ENCODE assay signal across 26 mouse cellular contexts in genomic region chr4:148632013-148632692, GRCm38 (mm10). TPM values are rescaled to one million over a fixed set of nuclear protein-coding genes. Genes with fewer than 3 reads are reported as not detected.
DNase-seq lines count a peak whose midpoint lies in the region; ATAC-seq and TF ChIP-seq lines count a peak whose summit lies in the region.
"Had no signal": no experiment of that assay in that cellular context is flagged by ENCODE, and none has a peak within 500 bp of the region (broad histone marks: within the 10 kb centered on the region; RNA-seq: fewer than 3 reads in every experiment).

No protein-coding gene starts in this region.

- 67% methylated on average over 3 of the region's 3 CpGs for WGBS in kidney, embryonic 16.5 days
- 44% methylated on average over 3 of the region's 3 CpGs for WGBS in lung, embryonic 15.5 days

- no peak for DNase-seq in ES-E14 (ENCODE audit: low read depth, low spot score)
- no peak for DNase-seq in layer of hippocampus, adult 9-11 months
- no peak for DNase-seq in spleen, adult 18-20 months
- DNase-seq in layer of hippocampus, adult 8-10 months (ENCODE audit: low spot score in 2 of 2), result no peak
- no peak for DNase-seq in gastrocnemius, adult 2 months
- DNase-seq: adrenal gland, adult 2 months; cerebellum, postnatal 25 days; heart, adult 11 months; right cerebral cortex, postnatal 14 days; thymus, adult 18-20 months had no signal

- H3K4me2 ChIP-seq in kidney, embryonic 16.5 days (replicated peaks; ENCODE audit: low read depth, low read length), result no peak overlapping the region
- H3K4me2 ChIP-seq in lung, embryonic 15.5 days, result no peak overlapping the region
- H3K4me2 ChIP-seq: forebrain, embryonic 15.5 days; limb, embryonic 15.5 days; neural tube, embryonic 12.5 days had no signal

- no peak overlapping the region for H3K9ac ChIP-seq in ES-E14 (ENCODE audit: insufficient read depth, low read depth, low read length, poor library complexity, severe bottlenecking)
- no peak overlapping the region for H3K9ac ChIP-seq in kidney, embryonic 16.5 days (replicated peaks; ENCODE audit: low read length)
- no peak overlapping the region for H3K9ac ChIP-seq in lung, embryonic 15.5 days
- H3K9ac ChIP-seq: forebrain, embryonic 15.5 days; limb, embryonic 15.5 days; neural tube, embryonic 12.5 days had no signal

- H3K4me1 ChIP-seq in ES-E14 (ENCODE audit: control insufficient read depth in 2 of 2, insufficient read depth in 2 of 2, low read length in 2 of 2, poor library complexity in 1 of 2), result peaks cover 0 to 8% of the 10 kb centered on the region in 2 experiments; a peak in 1 of 4 replicates
- H3K4me1 ChIP-seq in kidney, embryonic 16.5 days (ENCODE audit: insufficient read depth, low read length), result peaks cover 3% of the 10 kb centered on the region; the same call in 1 of the 2 replicates
- H3K4me1 ChIP-seq in lung, embryonic 15.5 days, result peaks cover 7% of the 10 kb centered on the region
- H3K4me1 ChIP-seq: neural tube, embryonic 12.5 days had no signal

- in situ Hi-C loops in ES-E14 (cut with MboI; ENCODE audit: low sequenced_read_pairs in 2 of 2, unreplicated experiment in 2 of 2), result no loop called here

- H3K36me3 ChIP-seq in ES-E14 (ENCODE audit: control insufficient read depth, insufficient read depth, low read length, poor library complexity, severe bottlenecking), result no peaks in the 10 kb centered on the region
- no peaks in the 10 kb centered on the region for H3K36me3 ChIP-seq in kidney, embryonic 16.5 days (ENCODE audit: insufficient read depth, low read length)
- no peaks in the 10 kb centered on the region for H3K36me3 ChIP-seq in lung, embryonic 15.5 days
- H3K36me3 ChIP-seq: embryonic facial prominence, embryonic 10.5 days; forebrain, embryonic 15.5 days; G1E; limb, embryonic 15.5 days; midbrain, embryonic 10.5 days; neural tube, embryonic 12.5 days had no signal

- intact Hi-C loops in gastrocnemius, adult 2 months (cut with DNase I), result no loop called here

- H3K9me3 ChIP-seq in ES-E14 (ENCODE audit: control insufficient read depth, insufficient read depth, low read depth, low read length), result no peaks in the 10 kb centered on the region
- no peaks in the 10 kb centered on the region for H3K9me3 ChIP-seq in kidney, embryonic 16.5 days (ENCODE audit: low read length)
- no peaks in the 10 kb centered on the region for H3K9me3 ChIP-seq in lung, embryonic 15.5 days
- H3K9me3 ChIP-seq: embryonic facial prominence, embryonic 10.5 days; forebrain, embryonic 15.5 days; G1E; limb, embryonic 15.5 days; midbrain, embryonic 10.5 days; neural tube, embryonic 12.5 days had no signal

- peak overlapping the region; percentile 88; the same call in 1 of the 2 replicates for H3K27ac ChIP-seq in ES-E14 (ENCODE audit: insufficient read depth, low read depth, low read length, poor library complexity, severe bottlenecking)
- peak overlapping the region; percentile 72 for H3K27ac ChIP-seq in kidney, embryonic 16.5 days (ENCODE audit: low read length)
- H3K27ac ChIP-seq in lung, embryonic 15.5 days, result peak overlapping the region; percentile 79
- no peak overlapping the region for H3K27ac ChIP-seq in gastrocnemius, adult 2 months
- H3K27ac ChIP-seq: embryonic facial prominence, embryonic 10.5 days; forebrain, embryonic 15.5 days; limb, embryonic 15.5 days; midbrain, embryonic 10.5 days; neural tube, embryonic 12.5 days had no signal

- no peak for TF ChIP-seq CTCF in gastrocnemius, adult 2 months (IDR thresholded peaks at IDR 0.05)

- ATAC-seq in kidney, embryonic 16.5 days (ENCODE audit: low FRiP score, low TSS enrichment), result no peak
- ATAC-seq in lung, embryonic 15.5 days (ENCODE audit: borderline replicate concordance, extremely low read depth, low FRiP score, low TSS enrichment), result no peak; the same call in 1 of the 2 replicates
- peak; percentile 40; the same call in 1 of the 2 replicates for ATAC-seq in megakaryocyte progenitor cell, adult 5-6 weeks (replicated peaks; ENCODE audit: poor library complexity)
- ATAC-seq: forebrain, embryonic 15.5 days had no signal

- H3K27me3 ChIP-seq in kidney, embryonic 16.5 days (ENCODE audit: insufficient read depth, low read length), result no peaks in the 10 kb centered on the region
- no peaks in the 10 kb centered on the region for H3K27me3 ChIP-seq in lung, embryonic 15.5 days
- H3K27me3 ChIP-seq: forebrain, embryonic 15.5 days; limb, embryonic 15.5 days; neural tube, embryonic 12.5 days had no signal

- no peak overlapping the region for H3K4me3 ChIP-seq in ES-E14 (ENCODE audit: insufficient read depth in 1 of 2, low read depth in 1 of 2, low read length in 2 of 2, poor library complexity in 1 of 2, severe bottlenecking in 1 of 2)
- no peak overlapping the region for H3K4me3 ChIP-seq in kidney, embryonic 16.5 days (ENCODE audit: low read length)
- no peak overlapping the region for H3K4me3 ChIP-seq in lung, embryonic 15.5 days
- H3K4me3 ChIP-seq in gastrocnemius, adult 2 months, result no peak overlapping the region
- H3K4me3 ChIP-seq: embryonic facial prominence, embryonic 10.5 days; forebrain, embryonic 15.5 days; limb, embryonic 15.5 days; midbrain, embryonic 10.5 days; neural tube, embryonic 12.5 days had no signal

TF ChIP-seq in ES-E14, 5 proteins besides CTCF, POLR2A, EP300 and RAD21:
- no peak for TF ChIP-seq ZC3H11A (IDR thresholded peaks at IDR 0.05; ENCODE audit: borderline replicate concordance, low read depth, low read length)
- TF ChIP-seq MAFK (IDR thresholded peaks at IDR 0.05; ENCODE audit: insufficient read depth, low read depth, low read length), result no peak
- TF ChIP-seq HCFC1 (IDR thresholded peaks at IDR 0.05; ENCODE audit: borderline replicate concordance, insufficient read depth, low read length), result no peak
- TF ChIP-seq ZNF384 (IDR thresholded peaks at IDR 0.05; ENCODE audit: low read depth, low read length), result no peak
- no peak for TF ChIP-seq CHD2 (IDR thresholded peaks at IDR 0.05; ENCODE audit: low read depth, low read length)
TF ChIP-seq in ES-E14: peak in this region for 0.

RNA-seq across cellular contexts. Expression of gene Tardbp, which starts 5.3 kb away (rescaled TPM):
- 229 and 259 TPM in 2 replicates for total RNA-seq in ES-E14 (2012; rRNA removed)
- 337 and 369 TPM in 2 replicates for polyA plus RNA-seq in kidney, embryonic 16.5 days (2015; fragmentation: Nextera tagmentation; extraction: Ambion mirVana)
- polyA plus RNA-seq in lung, embryonic 15.5 days (2015; fragmentation: Nextera tagmentation; extraction: Ambion mirVana), result 386 and 392 TPM in 2 replicates
- total RNA-seq in megakaryocyte progenitor cell, adult 5-6 weeks (2015), result 300 and 381 TPM in 2 replicates
- total RNA-seq in megakaryocyte progenitor cell, adult 5-6 weeks (2017), result 512 and 640 TPM in 2 replicates
- total RNA-seq in layer of hippocampus, adult 8-10 months (2022), result 100 to 1,000 TPM; 172 to 235 (median 219) TPM
- total RNA-seq in gastrocnemius, adult 2 months (2021), result 100 to 1,000 TPM; 132 to 136 TPM

RNA-seq across cellular contexts. Expression of gene Gm572, which starts 11.0 kb away (rescaled TPM):
- 0.13 TPM in 1 of 2 replicates, not detected in the other for total RNA-seq in ES-E14 (2012; rRNA removed)
- polyA plus RNA-seq in kidney, embryonic 16.5 days (2015; fragmentation: Nextera tagmentation; extraction: Ambion mirVana), result not detected in 2 replicates
- polyA plus RNA-seq in lung, embryonic 15.5 days (2015; fragmentation: Nextera tagmentation; extraction: Ambion mirVana), result not detected in 2 replicates
- not detected in 2 replicates for total RNA-seq in megakaryocyte progenitor cell, adult 5-6 weeks (2015)
- total RNA-seq in megakaryocyte progenitor cell, adult 5-6 weeks (2017), result not detected in 2 replicates
- total RNA-seq in layer of hippocampus, adult 8-10 months (2022), result not detected
- 1 to 10 TPM; 6.1 to 6.8 TPM for total RNA-seq in gastrocnemius, adult 2 months (2021)
- total RNA-seq: adrenal gland, adult 2 months; G1E; hematopoietic stem cell, adult 5-6 weeks; layer of hippocampus, postnatal 25 days; left cerebral cortex, postnatal 25 days; monocyte, adult 5-6 weeks had no signal
- polyA plus RNA-seq: C2C12; embryonic facial prominence, embryonic 10.5 days; forebrain, embryonic 15.5 days; G1E; limb, embryonic 15.5 days; liver, embryonic 16.5 days; neural tube, embryonic 12.5 days had no signal

RNA-seq across cellular contexts. Expression of gene Masp2, which starts 29.8 kb away (rescaled TPM):
- 3.7 and 5.9 TPM in 2 replicates for total RNA-seq in ES-E14 (2012; rRNA removed)
- 0.27 and 0.52 TPM in 2 replicates for polyA plus RNA-seq in kidney, embryonic 16.5 days (2015; fragmentation: Nextera tagmentation; extraction: Ambion mirVana)
- 0.21 and 0.65 TPM in 2 replicates for polyA plus RNA-seq in lung, embryonic 15.5 days (2015; fragmentation: Nextera tagmentation; extraction: Ambion mirVana)
- total RNA-seq in megakaryocyte progenitor cell, adult 5-6 weeks (2015), result not detected in 2 replicates
- 0.04 TPM in 1 of 2 replicates, not detected in the other for total RNA-seq in megakaryocyte progenitor cell, adult 5-6 weeks (2017)
- total RNA-seq in layer of hippocampus, adult 8-10 months (2022), result 1 to 10 TPM; 1.1 to 5.5 (median 2.9) TPM
- total RNA-seq in gastrocnemius, adult 2 months (2021), result under 1 TPM; 0.56 to 0.69 TPM
- polyA plus RNA-seq: embryonic facial prominence, embryonic 10.5 days; heart, embryonic 14.5 days had no signal

RNA-seq across cellular contexts. Expression of gene Srm, which starts 40.9 kb away (rescaled TPM):
- 165 and 199 TPM in 2 replicates for total RNA-seq in ES-E14 (2012; rRNA removed)
- 187 and 188 TPM in 2 replicates for polyA plus RNA-seq in kidney, embryonic 16.5 days (2015; fragmentation: Nextera tagmentation; extraction: Ambion mirVana)
- polyA plus RNA-seq in lung, embryonic 15.5 days (2015; fragmentation: Nextera tagmentation; extraction: Ambion mirVana), result 183 and 192 TPM in 2 replicates
- total RNA-seq in megakaryocyte progenitor cell, adult 5-6 weeks (2015), result 228 and 250 TPM in 2 replicates
- total RNA-seq in megakaryocyte progenitor cell, adult 5-6 weeks (2017), result 55.7 and 60.8 TPM in 2 replicates
- total RNA-seq in layer of hippocampus, adult 8-10 months (2022), result 10 to 100 TPM; 66.5 to 78.3 (median 72.2) TPM
- 10 to 100 TPM; 12.0 to 12.2 TPM for total RNA-seq in gastrocnemius, adult 2 months (2021)
